Mouse (Mus musculus): ENCODE measurements around the gene Rassf2.

Gene Rassf2

GRCm38 (mm10) chr2:132029646-132030417 is at the start of gene Rassf2:
Gene Rassf2, minus strand, starts transcription at chr2:132030258.
- peak; percentile 80 to 89 for DNase-seq (ENCODE audit: inconsistent age in 2 of 2, low spot score in 1 of 2)

- DNase-seq (ENCODE audit: inconsistent age in 2 of 2, low spot score in 1 of 2), result no peak
Observed at GRCm38 (mm10) chr2:132079139-132079538, 49.1 kb upstream of the Rassf2 start.

- DNase-seq (ENCODE audit: inconsistent age in 2 of 2, low spot score in 1 of 2), result no peak
Observed at GRCm38 (mm10) chr2:132073052-132073451, 43.0 kb upstream of the Rassf2 start.

GRCm38 (mm10) chr2:132069985-132070735 is 40.1 kb upstream of the Rassf2 start:
- DNase-seq (ENCODE audit: inconsistent age in 2 of 2, low spot score in 1 of 2), result no peak

GRCm38 (mm10) chr2:132064185-132064831 is 34.2 kb upstream of the Rassf2 start:
- peak in 1 of 2 experiments; percentile 44 for DNase-seq (ENCODE audit: inconsistent age in 2 of 2, low spot score in 1 of 2)

GRCm38 (mm10) chr2:132063776-132064175 is 33.7 kb upstream of the Rassf2 start:
- DNase-seq (ENCODE audit: inconsistent age in 2 of 2, low spot score in 1 of 2), result no peak

GRCm38 (mm10) chr2:132061884-132062283 is 31.8 kb upstream of the Rassf2 start:
- DNase-seq (ENCODE audit: inconsistent age in 2 of 2, low spot score in 1 of 2), result no peak

- no peak for DNase-seq (ENCODE audit: inconsistent age in 2 of 2, low spot score in 1 of 2)
Observed at GRCm38 (mm10) chr2:132059919-132060318, 29.9 kb upstream of the Rassf2 start.

- DNase-seq (ENCODE audit: inconsistent age in 2 of 2, low spot score in 1 of 2), result no peak
Observed at GRCm38 (mm10) chr2:132055349-132055753, 25.3 kb upstream of the Rassf2 start.

- DNase-seq (ENCODE audit: inconsistent age in 2 of 2, low spot score in 1 of 2), result no peak
Observed at GRCm38 (mm10) chr2:132053824-132054223, 23.8 kb upstream of the Rassf2 start.

GRCm38 (mm10) chr2:132051798-132052197 is 21.7 kb upstream of the Rassf2 start:
- DNase-seq (ENCODE audit: inconsistent age in 2 of 2, low spot score in 1 of 2), result no peak

GRCm38 (mm10) chr2:132049921-132050320 is 19.9 kb upstream of the Rassf2 start:
- DNase-seq (ENCODE audit: inconsistent age in 2 of 2, low spot score in 1 of 2), result no peak

- no peak for DNase-seq (ENCODE audit: inconsistent age in 2 of 2, low spot score in 1 of 2)
Observed at GRCm38 (mm10) chr2:132049491-132049890, 19.4 kb upstream of the Rassf2 start.

GRCm38 (mm10) chr2:132048143-132048772 is 18.2 kb upstream of the Rassf2 start:
- DNase-seq (ENCODE audit: inconsistent age in 2 of 2, low spot score in 1 of 2), result peak in 1 of 2 experiments; percentile 23

- DNase-seq (ENCODE audit: inconsistent age in 2 of 2, low spot score in 1 of 2), result no peak
Observed at GRCm38 (mm10) chr2:132047364-132047763, 17.3 kb upstream of the Rassf2 start.

- no peak for DNase-seq (ENCODE audit: inconsistent age in 2 of 2, low spot score in 1 of 2)
Observed at GRCm38 (mm10) chr2:132046659-132047058, 16.6 kb upstream of the Rassf2 start.

- no peak for DNase-seq (ENCODE audit: inconsistent age in 2 of 2, low spot score in 1 of 2)
Observed at GRCm38 (mm10) chr2:132044320-132045274, 14.5 kb upstream of the Rassf2 start.

- peak; percentile 80 to 92 for DNase-seq (ENCODE audit: inconsistent age in 2 of 2, low spot score in 1 of 2)
Observed at GRCm38 (mm10) chr2:132043101-132043621, 13.1 kb upstream of the Rassf2 start.

GRCm38 (mm10) chr2:132039894-132040293 is 9.8 kb upstream of the Rassf2 start:
- DNase-seq (ENCODE audit: inconsistent age in 2 of 2, low spot score in 1 of 2), result no peak

GRCm38 (mm10) chr2:132036326-132036725 is 6.3 kb upstream of the Rassf2 start:
- DNase-seq (ENCODE audit: inconsistent age in 2 of 2, low spot score in 1 of 2), result no peak
